Comparison of ENCODE assay signal across 8 mouse cellular contexts in genomic region chr6:52204050-52204752, GRCm38 (mm10). TPM values are rescaled to one million over a fixed set of nuclear protein-coding genes. Genes with fewer than 3 reads are reported as not detected.
DNase-seq lines count a peak whose midpoint lies in the region; ATAC-seq and TF ChIP-seq lines count a peak whose summit lies in the region.

Gene Hoxa5 (minus strand): TSS chr6:52204587.

- peak; percentile 91 for ATAC-seq in lung, embryonic 16.5 days (ENCODE audit: low read depth)

- peak within 1 kb of the TSS; percentile 73 for H3K4me2 ChIP-seq in lung, embryonic 16.5 days (ENCODE audit: low read depth, low read length)

- H3K9ac ChIP-seq in lung, embryonic 16.5 days (ENCODE audit: low read length): peak within 1 kb of the TSS; percentile 97

- H3K27ac ChIP-seq in embryonic facial prominence, embryonic 10.5 days (replicated peaks): no peak within 1 kb of the TSS
- peak within 1 kb of the TSS; percentile 93 for H3K27ac ChIP-seq in lung, embryonic 16.5 days (ENCODE audit: low read length)
- no peak within 1 kb of the TSS for H3K27ac ChIP-seq in testis, adult 2 months (ENCODE audit: control insufficient read depth, insufficient read depth, low read depth, low read length)

- peaks cover 100% of the 10 kb centered on the region for H3K27me3 ChIP-seq in embryonic facial prominence, embryonic 10.5 days (replicated peaks; ENCODE audit: low read depth, poor library complexity, severe bottlenecking)
- peaks cover 55% of the 10 kb centered on the region for H3K27me3 ChIP-seq in lung, embryonic 16.5 days (ENCODE audit: control insufficient read depth, insufficient read depth, low read depth, low read length)
- H3K27me3 ChIP-seq in testis, adult 2 months (ENCODE audit: control insufficient read depth, insufficient read depth, low read length): peaks cover 19% of the 10 kb centered on the region

- no peaks in the 10 kb centered on the region for H3K9me3 ChIP-seq in embryonic facial prominence, embryonic 10.5 days
- H3K9me3 ChIP-seq in lung, embryonic 16.5 days (ENCODE audit: control insufficient read depth, low read length): no peaks in the 10 kb centered on the region

- peak; percentile 90 to 93 for DNase-seq in adrenal gland, adult 18-20 months (ENCODE audit: low spot score in 2 of 2)
- DNase-seq in embryonic facial prominence, embryonic 10.5 days (ENCODE audit: low spot score): peak; percentile 79
- peak; percentile 50 to 66 for DNase-seq in heart, adult 9 months (ENCODE audit: low spot score in 2 of 2)
- peak; percentile 96 for DNase-seq in kidney, adult 9 months
- DNase-seq in cerebellum, adult 11 months: no peak
- DNase-seq in Muller cell, postnatal 12 days (ENCODE audit: inconsistent ontology term): no peak

- H3K4me1 ChIP-seq in embryonic facial prominence, embryonic 10.5 days: peaks cover 21% of the 10 kb centered on the region
- peaks cover 2% of the 10 kb centered on the region; the same call in 1 of the 2 replicates for H3K4me1 ChIP-seq in lung, embryonic 16.5 days (replicated peaks; ENCODE audit: control insufficient read depth, insufficient read depth, low read length)
- H3K4me1 ChIP-seq in testis, adult 2 months (ENCODE audit: control insufficient read depth, insufficient read depth, low read length): peaks cover 26% of the 10 kb centered on the region

- peak; percentile 78; the same call in 1 of the 2 replicates for TF ChIP-seq CTCF in testis, adult 2 months (IDR thresholded peaks at IDR 0.05; ENCODE audit: control insufficient read depth, insufficient read depth, insufficient replicate concordance, low read depth, low read length)

- under 1% methylated on average over 65 of the region's 65 CpGs for WGBS in embryonic facial prominence, embryonic 10.5 days
- WGBS in lung, embryonic 16.5 days: under 1% methylated on average over 65 of the region's 65 CpGs

- no peak for TF ChIP-seq POLR2A in testis, adult 2 months (IDR thresholded peaks at IDR 0.05; ENCODE audit: control insufficient read depth, low read depth, low read length)

- peak within 1 kb of the TSS; percentile 44 for H3K4me3 ChIP-seq in embryonic facial prominence, embryonic 10.5 days
- H3K4me3 ChIP-seq in lung, embryonic 16.5 days (ENCODE audit: low read length): peak within 1 kb of the TSS; percentile 85
- H3K4me3 ChIP-seq in testis, adult 2 months (ENCODE audit: control insufficient read depth, low read depth, low read length): peak within 1 kb of the TSS; percentile 70

- no peaks in the 10 kb centered on the region for H3K36me3 ChIP-seq in embryonic facial prominence, embryonic 10.5 days (replicated peaks)
- H3K36me3 ChIP-seq in lung, embryonic 16.5 days (ENCODE audit: control insufficient read depth, insufficient read depth, low read length): no peaks in the 10 kb centered on the region
- H3K36me3 ChIP-seq in testis, adult 2 months (ENCODE audit: control insufficient read depth, insufficient read depth, low read length): no peaks in the 10 kb centered on the region

RNA-seq across cellular contexts. Expression of gene Hoxa5, which starts in this region (rescaled TPM):
- 10 to 100 TPM; 13.3 to 20.2 TPM for total RNA-seq in adrenal gland, adult 18-20 months (2021)
- 0.23 TPM in 1 of 2 replicates, not detected in the other for polyA plus RNA-seq in embryonic facial prominence, embryonic 10.5 days (2016; fragmentation: Nextera tagmentation; extraction: Ambion mirVana)
- polyA plus RNA-seq in lung, embryonic 16.5 days (2015; fragmentation: Nextera tagmentation; extraction: Ambion mirVana): 32.3 and 36.3 TPM in 2 replicates
- 0.06 and 0.08 TPM in 2 replicates for polyA plus RNA-seq in testis, adult 2 months (2012; rRNA removed)

Comparison
In these comparisons a context has a peak if more than half of its experiments do, and no peak if none do; other contexts are left out.
1. RNA of gene Hoxa5 (polyA plus RNA-seq): 32.3 to 36.3 TPM in lung, embryonic 16.5 days; 0.06 to 0.08 TPM in testis, adult 2 months and 0.23 TPM in embryonic facial prominence, embryonic 10.5 days; every median in the first group is over 10 times any median in the second.
2. Peak in DNase-seq and H3K4me3 ChIP-seq in embryonic facial prominence, embryonic 10.5 days; RNA of the gene not detected or under 1 TPM.
3. DNase-seq: peak in adrenal gland, adult 18-20 months (2 of 2), heart, adult 9 months (2 of 2) and kidney, adult 9 months (single experiment); none in cerebellum, adult 11 months (single experiment) and Muller cell, postnatal 12 days (single experiment).
4. Peak in every context shown above with its lines, with median percentiles within 50 percentile points of each other: H3K4me3 ChIP-seq.